Mouse (Mus musculus) megakaryocyte, embryonic 14.5 days (primary cell): ENCODE data around the gene Klhdc8b. TPM values are rescaled to one million over a fixed set of nuclear protein-coding genes. Genes with fewer than 3 reads are reported as not detected.

Experiments used
- H3K27me3 ChIP-seq: replicated peaks from 2 replicates; pipeline ENCODE3; 2012; ENCODE audit warnings: inconsistent platforms
- H3K36me3 ChIP-seq: replicated peaks from 2 replicates; pipeline ENCODE3; 2012; ENCODE audit warnings: low read length, inconsistent platforms, mixed read lengths
- H3K4me1 ChIP-seq: 2 replicates; pipeline ENCODE4 v1.6.1; 2012; ENCODE audit warnings: inconsistent platforms
- H3K4me3 ChIP-seq: replicated peaks from 2 replicates; pipeline ENCODE3; 2012; ENCODE audit warnings: moderate library complexity, mild to moderate bottlenecking, inconsistent platforms
- H3K9me3 ChIP-seq: 2 replicates; pipeline ENCODE4 v1.6.1; 2012; ENCODE audit warnings: inconsistent platforms
- FLI1 ChIP-seq: IDR thresholded peaks from 2 replicates; pipeline ENCODE4 v1.6.1; 2012; ENCODE audit warnings: low read length, inconsistent platforms, mixed read lengths
- GATA1 ChIP-seq: IDR thresholded peaks from 3 replicates; pipeline ENCODE4 v1.6.1; 2012; ENCODE audit warnings: mixed read lengths, low read length, inconsistent platforms, borderline replicate concordance
- polyA plus RNA-seq: library from polyadenylated mRNA; stranded (reverse); fragments of >175 nt; gene quantifications from 2 replicates; pipeline ENCODE4 v1.2.3, GENCODE M21; 2012; ENCODE audit warnings: low replicate concordance; ENCODE audit not compliant: insufficient read depth

Klhdc8b gene
- polyA plus RNA-seq, 1 experiment: 6.5 TPM

GRCm38 (mm10) chr9:108440485-108440884 is 20.9 kb downstream of the Klhdc8b start:
- TF ChIP-seq GATA1 (no peak), FLI1 (no peak)
- H3K36me3 ChIP-seq: no peaks in the 10 kb centered on the region
- H3K4me3 ChIP-seq: no peak overlapping the region
- H3K27me3 ChIP-seq: peaks cover 36% of the 10 kb centered on the region
- H3K9me3 ChIP-seq: peaks cover 5% of the 10 kb centered on the region; the same call in 1 of the 2 replicates
- peaks cover 36% of the 10 kb centered on the region for H3K4me1 ChIP-seq

GRCm38 (mm10) chr9:108439176-108439575 is 22.2 kb downstream of the Klhdc8b start:
- H3K4me3 ChIP-seq: no peak overlapping the region
- no peak for TF ChIP-seq FLI1
- no peak for TF ChIP-seq GATA1

GRCm38 (mm10) chr9:108436182-108436581 is 25.2 kb downstream of the Klhdc8b start, which contains the start of gene BC048562:
Gene BC048562, plus strand, starts transcription at chr9:108436482.
- peaks cover 13% of the 10 kb centered on the region for H3K4me1 ChIP-seq
- TF ChIP-seq GATA1: no peak
- no peak for TF ChIP-seq FLI1
- H3K4me3 ChIP-seq: no peak within 1 kb of the TSS
- H3K36me3 ChIP-seq: no peaks in the 10 kb centered on the region
- H3K27me3 ChIP-seq: peaks cover 30% of the 10 kb centered on the region
- peaks cover 7% of the 10 kb centered on the region; the same call in 1 of the 2 replicates for H3K9me3 ChIP-seq

More at GRCm38 (mm10) chr9:108439176-108439575, 22.2 kb downstream of the Klhdc8b start:
- H3K9me3 ChIP-seq: peaks cover 7% of the 10 kb centered on the region; the same call in 1 of the 2 replicates
- peaks cover 30% of the 10 kb centered on the region for H3K27me3 ChIP-seq
- H3K4me1 ChIP-seq: peaks cover 26% of the 10 kb centered on the region
- no peaks in the 10 kb centered on the region for H3K36me3 ChIP-seq

- Histone ChIP-seq H3K4me3 (no peak overlapping the region), H3K4me1 (no peaks in the 10 kb centered on the region), H3K9me3 (peaks cover 7% of the 10 kb centered on the region; the same call in 1 of the 2 replicates), H3K36me3 (no peaks in the 10 kb centered on the region), H3K27me3 (peaks cover 15% of the 10 kb centered on the region)
- no peak for TF ChIP-seq GATA1
Observed at GRCm38 (mm10) chr9:108431431-108432067, 29.8 kb downstream of the Klhdc8b start.

GRCm38 (mm10) chr9:108428384-108428783 is 33.0 kb downstream of the Klhdc8b start, which contains the start of gene Ccdc36:
Gene Ccdc36, minus strand, starts transcription at chr9:108428484.
- H3K36me3 ChIP-seq: no peaks in the 10 kb centered on the region
- TF ChIP-seq GATA1 (no peak), FLI1 (no peak)
- no peaks in the 10 kb centered on the region for H3K9me3 ChIP-seq
- H3K27me3 ChIP-seq: peaks cover 8% of the 10 kb centered on the region
- H3K4me1 ChIP-seq: no peaks in the 10 kb centered on the region
- no peak within 1 kb of the TSS for H3K4me3 ChIP-seq

- no peaks in the 10 kb centered on the region for H3K36me3 ChIP-seq
Observed at GRCm38 (mm10) chr9:108412221-108412620, 49.2 kb downstream of the Klhdc8b start.

GRCm38 (mm10) chr9:108411381-108411942 is 49.9 kb downstream of the Klhdc8b start:
- Histone ChIP-seq H3K4me1 (peaks cover 8% of the 10 kb centered on the region; the same call in 1 of the 2 replicates), H3K4me3 (no peak overlapping the region), H3K9me3 (peaks cover 3% of the 10 kb centered on the region), H3K36me3 (no peaks in the 10 kb centered on the region), H3K27me3 (peaks cover 10% of the 10 kb centered on the region)
- TF ChIP-seq FLI1: no peak
- no peak for TF ChIP-seq GATA1

More at GRCm38 (mm10) chr9:108412221-108412620, 49.2 kb downstream of the Klhdc8b start:
- no peak overlapping the region for H3K4me3 ChIP-seq
- TF ChIP-seq FLI1: no peak
- no peak for TF ChIP-seq GATA1
- H3K9me3 ChIP-seq: peaks cover 3% of the 10 kb centered on the region
- H3K4me1 ChIP-seq: peaks cover 5% of the 10 kb centered on the region; the same call in 1 of the 2 replicates
- H3K27me3 ChIP-seq: peaks cover 8% of the 10 kb centered on the region

- no peak for TF ChIP-seq FLI1
- TF ChIP-seq GATA1: no peak
- Histone ChIP-seq H3K9me3 (peaks cover 3% of the 10 kb centered on the region), H3K36me3 (no peaks in the 10 kb centered on the region)
Observed at GRCm38 (mm10) chr9:108409535-108409934, 51.8 kb downstream of the Klhdc8b start.

GRCm38 (mm10) chr9:108404451-108404850 is 56.9 kb downstream of the Klhdc8b start:
- peaks cover 22% of the 10 kb centered on the region for H3K27me3 ChIP-seq
- H3K9me3 ChIP-seq: no peaks in the 10 kb centered on the region
- no peak overlapping the region for H3K4me3 ChIP-seq
- TF ChIP-seq FLI1 (no peak), GATA1 (no peak)
- peaks cover 24% of the 10 kb centered on the region for H3K4me1 ChIP-seq
- H3K36me3 ChIP-seq: no peaks in the 10 kb centered on the region

More at GRCm38 (mm10) chr9:108409535-108409934, 51.8 kb downstream of the Klhdc8b start:
- Histone ChIP-seq H3K4me1 (peaks cover 18% of the 10 kb centered on the region), H3K27me3 (peaks cover 14% of the 10 kb centered on the region), H3K4me3 (no peak overlapping the region)

- Histone ChIP-seq H3K36me3 (no peaks in the 10 kb centered on the region), H3K4me3 (no peak overlapping the region), H3K4me1 (peaks cover 24% of the 10 kb centered on the region), H3K9me3 (no peaks in the 10 kb centered on the region), H3K27me3 (peaks cover 22% of the 10 kb centered on the region)
- TF ChIP-seq GATA1 (no peak), FLI1 (no peak)
Observed at GRCm38 (mm10) chr9:108403081-108403480, 58.3 kb downstream of the Klhdc8b start.
